Mouse (Mus musculus) MEL (cell line): ENCODE results near the gene Syn3. TPM values are rescaled to one million over a fixed set of nuclear protein-coding genes. Genes with fewer than 3 reads are reported as not detected.

ENCODE experiments used
- DNase-seq: peaks from one replicate; pipeline ENCODE4 v3.0.0; 2011; ENCODE audit warnings: low read depth, low spot score
- H3K27ac ChIP-seq: 2 replicates; pipeline ENCODE4 v1.5.1; 2012; ENCODE audit warnings: low read depth, mild to moderate bottlenecking, control low read depth, low read length, moderate library complexity; ENCODE audit not compliant: control insufficient read depth
- H3K27me3 ChIP-seq, 2 experiments: fragments of 150-350 bp in 1 of 2; sonication (generic) in 1 of 2; 2 replicates each; pipeline ENCODE4 v1.6.1; 2012; ENCODE audit warnings: low read length in 2 of 2, mild to moderate bottlenecking in 2 of 2, improper control_type of control experiment in 1 of 2, moderate library complexity in 1 of 2; ENCODE audit not compliant: insufficient read depth in 2 of 2, control insufficient read depth in 1 of 2
- H3K36me3 ChIP-seq, 2 experiments: 2 replicates each; pipeline ENCODE4 v1.6.1; 2012 to 2014; ENCODE audit warnings: low read length in 2 of 2, improper control_type of control experiment in 1 of 2, inconsistent platforms in 1 of 2, mild to moderate bottlenecking in 1 of 2; ENCODE audit not compliant: insufficient read depth in 2 of 2, control insufficient read depth in 1 of 2
- H3K4me1 ChIP-seq, 2 experiments: fragments of 150-350 bp in 1 of 2; sonication (generic) in 1 of 2; 2 replicates each; pipeline ENCODE4 v1.6.1; 2012; ENCODE audit warnings: low read length in 2 of 2, improper control_type of control experiment in 1 of 2, mild to moderate bottlenecking in 1 of 2; ENCODE audit not compliant: insufficient read depth in 2 of 2, control insufficient read depth in 1 of 2
- H3K4me3 ChIP-seq, 2 experiments: fragments of 150-350 bp in 1 of 2; sonication (generic) in 1 of 2; 2 replicates each; pipeline ENCODE4 v1.5.1; 2012; ENCODE audit warnings: low read depth in 2 of 2, low read length in 2 of 2, mild to moderate bottlenecking in 2 of 2, moderate library complexity in 2 of 2, control low read depth in 1 of 2, improper control_type of control experiment in 1 of 2; ENCODE audit not compliant: control insufficient read depth in 1 of 2, insufficient read depth in 1 of 2
- H3K79me2 ChIP-seq: 2 replicates; pipeline ENCODE4 v1.6.1; 2012; ENCODE audit warnings: mild to moderate bottlenecking, low read length, moderate library complexity; ENCODE audit not compliant: control insufficient read depth, poor library complexity, insufficient read depth
- H3K9ac ChIP-seq: 2 replicates; pipeline ENCODE4 v1.6.1; 2012; ENCODE audit warnings: low read depth, mild to moderate bottlenecking, control low read depth, low read length, moderate library complexity; ENCODE audit not compliant: control insufficient read depth, poor library complexity, severe bottlenecking
- H3K9me3 ChIP-seq: fragments of 150-350 bp; sonication (generic); replicated peaks from 2 replicates; pipeline ENCODE4 v1.6.1; 2012; ENCODE audit warnings: mild to moderate bottlenecking, low read length, improper control_type of control experiment, moderate library complexity; ENCODE audit not compliant: insufficient read depth
- ELF1 ChIP-seq: IDR thresholded peaks from 2 replicates; pipeline ENCODE4 v1.6.1; 2014; ENCODE audit warnings: low read depth, mild to moderate bottlenecking, inconsistent platforms, low read length, improper control_type of control experiment, moderate library complexity
- EP300 ChIP-seq, 2 experiments: IDR thresholded peaks; 2 replicates each; pipeline ENCODE4 v1.6.1; 2011; ENCODE audit warnings: improper control_type of control experiment in 2 of 2, low read length in 2 of 2, low read depth in 1 of 2, mild to moderate bottlenecking in 1 of 2
- GABPA ChIP-seq: IDR thresholded peaks from 2 replicates; pipeline ENCODE4 v1.6.1; 2012; ENCODE audit warnings: low read depth, mild to moderate bottlenecking, inconsistent platforms, low read length, improper control_type of control experiment, moderate library complexity
- GATA1 ChIP-seq: IDR thresholded peaks from 2 replicates; pipeline ENCODE4 v1.6.1; 2011; ENCODE audit warnings: low read depth, low read length, improper control_type of control experiment
- JUND ChIP-seq: IDR thresholded peaks from 2 replicates; pipeline ENCODE4 v1.6.1; 2011; ENCODE audit warnings: low read depth, mild to moderate bottlenecking, improper control_type of control experiment, low read length
- KAT2A ChIP-seq: conservative IDR thresholded peaks from 2 replicates; pipeline ENCODE4 v1.6.1; 2012; ENCODE audit warnings: low read depth, low read length, improper control_type of control experiment, inconsistent platforms
- MAFK ChIP-seq: IDR thresholded peaks from 2 replicates; pipeline ENCODE4 v1.6.1; 2011; ENCODE audit warnings: low read depth, mild to moderate bottlenecking, low read length, improper control_type of control experiment, borderline replicate concordance
- MAX ChIP-seq: IDR thresholded peaks from 2 replicates; pipeline ENCODE4 v1.6.1; 2011; ENCODE audit warnings: low read length, improper control_type of control experiment
- MAZ ChIP-seq: IDR thresholded peaks from 2 replicates; pipeline ENCODE4 v1.6.1; 2012; ENCODE audit warnings: low read depth, mild to moderate bottlenecking, inconsistent platforms, low read length, improper control_type of control experiment
- MXI1 ChIP-seq: IDR thresholded peaks from 2 replicates; pipeline ENCODE4 v1.6.1; 2011; ENCODE audit warnings: mild to moderate bottlenecking, low read depth, low read length, improper control_type of control experiment
- MYB ChIP-seq: IDR thresholded peaks from 2 replicates; pipeline ENCODE4 v1.6.1; 2011; ENCODE audit warnings: mild to moderate bottlenecking, low read depth, low read length, improper control_type of control experiment
- NRF1 ChIP-seq: IDR thresholded peaks from 2 replicates; pipeline ENCODE4 v1.6.1; 2014; ENCODE audit warnings: low read depth, mild to moderate bottlenecking, inconsistent platforms, low read length, improper control_type of control experiment, moderate library complexity; ENCODE audit not compliant: poor library complexity, insufficient read depth, severe bottlenecking
- POLR2A ChIP-seq, 2 experiments: IDR thresholded peaks; 2 replicates each; pipeline ENCODE4 v1.6.1; 2011 to 2012; ENCODE audit warnings: low read length in 2 of 2, mild to moderate bottlenecking in 2 of 2, control low read depth in 1 of 2, improper control_type of control experiment in 1 of 2, low read depth in 1 of 2, moderate library complexity in 1 of 2; ENCODE audit not compliant: control insufficient read depth in 1 of 2, insufficient read depth in 1 of 2, poor library complexity in 1 of 2
- TCF12 ChIP-seq: IDR thresholded peaks from 2 replicates; pipeline ENCODE4 v1.6.1; 2014; ENCODE audit warnings: low read depth, mild to moderate bottlenecking, inconsistent platforms, low read length, improper control_type of control experiment, moderate library complexity
- UBTF ChIP-seq: IDR thresholded peaks from 2 replicates; pipeline ENCODE4 v1.6.1; 2012; ENCODE audit warnings: low read depth, mild to moderate bottlenecking, inconsistent platforms, low read length, improper control_type of control experiment, moderate library complexity, borderline replicate concordance; ENCODE audit not compliant: insufficient read depth
- USF1 ChIP-seq: IDR thresholded peaks from 2 replicates; pipeline ENCODE4 v1.6.1; 2014; ENCODE audit warnings: low read depth, mild to moderate bottlenecking, inconsistent platforms, low read length, improper control_type of control experiment, moderate library complexity
- USF2 ChIP-seq, 2 experiments: IDR thresholded peaks; 2 replicates each; pipeline ENCODE4 v1.6.1; 2011 to 2012; ENCODE audit warnings: improper control_type of control experiment in 2 of 2, low read length in 2 of 2, borderline replicate concordance in 1 of 2, inconsistent platforms in 1 of 2, low read depth in 1 of 2, mild to moderate bottlenecking in 1 of 2; ENCODE audit not compliant: insufficient read depth in 1 of 2
- polyA plus RNA-seq, 2 experiments: library from polyadenylated mRNA; stranded (reverse) in 1 of 2; unstranded in 1 of 2; fragments of >175 nt in 1 of 2; fragments of >200 nt in 1 of 2; gene quantifications; 2 replicates each; pipeline versions ENCODE4 v1.2.1 to v1.2.4; 2012; ENCODE audit warnings: low replicate concordance in 2 of 2, low read depth in 1 of 2; ENCODE audit not compliant: insufficient read length in 2 of 2, insufficient read depth in 1 of 2, missing spikeins in 1 of 2
- total RNA-seq: library from RNA; depleted of rRNA; stranded (reverse); fragments of 300-350 nt; gene quantifications from 2 replicates; pipeline ENCODE4 v1.2.3, GENCODE M21; 2012

Gene Syn3
- total and polyA plus RNA-seq, 3 experiments: 0.06 TPM; not detected in 2

- no peak overlapping the region for H3K9ac ChIP-seq
- TF ChIP-seq GATA1 (no peak), USF1 (no peak), KAT2A (no peak), MAFK (no peak), MAZ (no peak), GABPA (no peak), POLR2A (IDR thresholded peaks at IDR 0.05; ENCODE audit: control insufficient read depth in 1 of 2, insufficient read depth in 1 of 2, low read depth in 1 of 2, low read length in 2 of 2, poor library complexity in 1 of 2) (no peak), JUND (no peak), TCF12 (no peak), NRF1 (no peak), EP300 (IDR thresholded peaks at IDR 0.05; ENCODE audit: low read depth in 1 of 2, low read length in 2 of 2) (no peak), MAX (no peak), ELF1 (no peak), USF2 (IDR thresholded peaks at IDR 0.05; ENCODE audit: borderline replicate concordance in 1 of 2, insufficient read depth in 1 of 2, low read depth in 1 of 2, low read length in 2 of 2) (no peak), UBTF (no peak)
- H3K4me1 ChIP-seq: no peaks in the 10 kb centered on the region
- no peak overlapping the region for H3K27ac ChIP-seq
- no peaks in the 10 kb centered on the region for H3K36me3 ChIP-seq
- no peaks in the 10 kb centered on the region for H3K9me3 ChIP-seq
- no peak overlapping the region for H3K4me3 ChIP-seq
- no peaks in the 10 kb centered on the region for H3K27me3 ChIP-seq
- no peaks in the 10 kb centered on the region for H3K79me2 ChIP-seq
- no peak for DNase-seq
These were observed 72.8 kb downstream of the Syn3 start for GRCm38 (mm10) chr10:86425690-86426530.

- Histone ChIP-seq H3K36me3 (no peaks in the 10 kb centered on the region), H3K27me3 (no peaks in the 10 kb centered on the region), H3K4me3 (no peak overlapping the region), H3K9ac (no peak overlapping the region), H3K9me3 (no peaks in the 10 kb centered on the region), H3K79me2 (no peaks in the 10 kb centered on the region), H3K27ac (no peak overlapping the region), H3K4me1 (no peaks in the 10 kb centered on the region)
- TF ChIP-seq MYB: no peak
- no peak for TF ChIP-seq MXI1
- no peak for DNase-seq
These were observed 76.8 kb downstream of the Syn3 start for GRCm38 (mm10) chr10:86421731-86422370.
